Mouse (Mus musculus): ENCODE measurements around the gene Vsig10. TPM values are rescaled to one million over a fixed set of nuclear protein-coding genes. Genes with fewer than 3 reads are reported as not detected.

The Vsig10 gene
- polyA plus RNA-seq, 1 experiment from 2014 or later: 2.0 TPM

- 93% methylated on average over 8 of the region's 8 CpGs for WGBS
- H3K4me1 ChIP-seq (replicated peaks; ENCODE audit: control insufficient read depth, insufficient read depth, low read length): peaks cover 5% of the 10 kb centered on the region; the same call in 1 of the 2 replicates
- no peak overlapping the region for H3K4me2 ChIP-seq (replicated peaks; ENCODE audit: low read depth, low read length)
- H3K27me3 ChIP-seq (ENCODE audit: control insufficient read depth, insufficient read depth, low read length): no peaks in the 10 kb centered on the region
- H3K4me3 ChIP-seq (ENCODE audit: low read depth, low read length): no peak overlapping the region
- ATAC-seq (ENCODE audit: low FRiP score) (no peak), DNase-seq (ENCODE audit: low spot score) (no peak)
- no peaks in the 10 kb centered on the region for H3K9me3 ChIP-seq (ENCODE audit: control insufficient read depth, low read length)
- no peak overlapping the region for H3K27ac ChIP-seq (ENCODE audit: low read depth, low read length)
- no peak overlapping the region for H3K9ac ChIP-seq (ENCODE audit: low read depth, low read length)
- H3K36me3 ChIP-seq (ENCODE audit: control insufficient read depth, insufficient read depth, low read length): peaks cover 16% of the 10 kb centered on the region
Measured at GRCm38 (mm10) chr5:117282360-117282759, 36.5 kb upstream of the Vsig10 start.

DNA sequence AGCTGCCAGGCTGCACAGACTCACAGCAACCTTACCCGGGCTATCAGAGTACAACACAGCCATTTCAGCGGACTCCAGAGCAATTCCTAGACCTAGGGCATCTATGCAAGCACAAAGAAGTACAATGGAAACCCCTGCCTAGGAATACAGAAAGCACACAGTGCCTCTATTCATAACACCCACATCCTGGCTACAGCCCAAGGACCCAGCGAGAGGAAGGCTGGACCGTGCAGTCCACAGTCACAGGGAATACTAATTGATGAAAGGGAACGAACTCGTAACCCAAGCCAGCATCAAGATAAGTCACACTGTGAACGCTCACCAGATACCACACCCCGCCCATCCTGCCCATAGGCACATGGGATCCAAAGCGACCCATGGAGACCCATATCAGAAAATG is 34.9 kb upstream of the Vsig10 start:
- Histone ChIP-seq H3K9ac (ENCODE audit: low read depth, low read length) (no peak overlapping the region), H3K4me2 (replicated peaks; ENCODE audit: low read depth, low read length) (no peak overlapping the region), H3K27ac (ENCODE audit: low read depth, low read length) (no peak overlapping the region), H3K4me1 (replicated peaks; ENCODE audit: control insufficient read depth, insufficient read depth, low read length) (peaks cover 5% of the 10 kb centered on the region; the same call in 1 of the 2 replicates), H3K4me3 (ENCODE audit: low read depth, low read length) (no peak overlapping the region), H3K9me3 (ENCODE audit: control insufficient read depth, low read length) (no peaks in the 10 kb centered on the region), H3K27me3 (ENCODE audit: control insufficient read depth, insufficient read depth, low read length) (no peaks in the 10 kb centered on the region), H3K36me3 (ENCODE audit: control insufficient read depth, insufficient read depth, low read length) (peaks cover 16% of the 10 kb centered on the region)
- no peak for DNase-seq (ENCODE audit: low spot score)
- WGBS: 82% methylated on average over 9 of the region's 9 CpGs
- ATAC-seq (ENCODE audit: low FRiP score): no peak

- H3K27me3 ChIP-seq (ENCODE audit: control insufficient read depth, insufficient read depth, low read length): no peaks in the 10 kb centered on the region
- peaks cover 16% of the 10 kb centered on the region for H3K36me3 ChIP-seq (ENCODE audit: control insufficient read depth, insufficient read depth, low read length)
- no peak overlapping the region for H3K9ac ChIP-seq (ENCODE audit: low read depth, low read length)
- no peaks in the 10 kb centered on the region for H3K9me3 ChIP-seq (ENCODE audit: control insufficient read depth, low read length)
- H3K4me3 ChIP-seq (ENCODE audit: low read depth, low read length): no peak overlapping the region
- DNase-seq (ENCODE audit: low spot score) (no peak), ATAC-seq (ENCODE audit: low FRiP score) (no peak)
- H3K4me2 ChIP-seq (replicated peaks; ENCODE audit: low read depth, low read length): no peak overlapping the region
- H3K4me1 ChIP-seq (replicated peaks; ENCODE audit: control insufficient read depth, insufficient read depth, low read length): peaks cover 5% of the 10 kb centered on the region; the same call in 1 of the 2 replicates
- 87% methylated on average over 7 of the region's 7 CpGs for WGBS
- H3K27ac ChIP-seq (ENCODE audit: low read depth, low read length): no peak overlapping the region
Measured at GRCm38 (mm10) chr5:117284682-117285081, 34.2 kb upstream of the Vsig10 start.

- Histone ChIP-seq H3K36me3 (ENCODE audit: control insufficient read depth, insufficient read depth, low read length) (peaks cover 16% of the 10 kb centered on the region), H3K4me2 (replicated peaks; ENCODE audit: low read depth, low read length) (no peak overlapping the region), H3K9me3 (ENCODE audit: control insufficient read depth, low read length) (no peaks in the 10 kb centered on the region), H3K4me1 (replicated peaks; ENCODE audit: control insufficient read depth, insufficient read depth, low read length) (peaks cover 5% of the 10 kb centered on the region; the same call in 1 of the 2 replicates), H3K27me3 (ENCODE audit: control insufficient read depth, insufficient read depth, low read length) (no peaks in the 10 kb centered on the region), H3K4me3 (ENCODE audit: low read depth, low read length) (no peak overlapping the region), H3K27ac (ENCODE audit: low read depth, low read length) (no peak overlapping the region), H3K9ac (ENCODE audit: low read depth, low read length) (no peak overlapping the region)
- 77% methylated on average over 3 of the region's 4 CpGs for WGBS
- ATAC-seq (ENCODE audit: low FRiP score): no peak
- DNase-seq (ENCODE audit: low spot score): no peak
Measured at GRCm38 (mm10) chr5:117285266-117285665, 33.6 kb upstream of the Vsig10 start.

DNA sequence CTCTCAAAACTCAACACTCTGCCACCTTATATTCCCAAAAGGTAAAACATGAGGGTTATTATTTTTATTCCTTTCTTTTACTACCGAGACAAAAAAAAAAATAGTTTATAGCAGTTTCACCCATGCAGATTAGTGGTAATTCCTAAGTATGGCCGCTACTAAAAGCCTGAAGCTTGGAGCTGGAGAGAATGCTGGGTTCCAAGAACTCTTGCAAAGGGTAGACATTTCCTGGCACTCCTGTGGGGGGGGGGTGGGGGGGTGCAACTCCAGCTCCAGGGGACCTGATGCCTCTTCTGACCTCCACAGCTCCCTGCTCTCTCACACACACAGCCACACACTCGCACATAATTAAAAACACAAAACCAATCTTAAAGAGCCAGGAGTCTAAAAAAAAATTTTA is 32.6 kb upstream of the Vsig10 start:
- Histone ChIP-seq H3K4me3 (ENCODE audit: low read depth, low read length) (peak overlapping the region; percentile 77), H3K4me2 (replicated peaks; ENCODE audit: low read depth, low read length) (peak overlapping the region; percentile 63), H3K27me3 (ENCODE audit: control insufficient read depth, insufficient read depth, low read length) (no peaks in the 10 kb centered on the region), H3K9me3 (ENCODE audit: control insufficient read depth, low read length) (no peaks in the 10 kb centered on the region), H3K36me3 (ENCODE audit: control insufficient read depth, insufficient read depth, low read length) (peaks cover 14% of the 10 kb centered on the region), H3K4me1 (replicated peaks; ENCODE audit: control insufficient read depth, insufficient read depth, low read length) (peaks cover 5% of the 10 kb centered on the region; the same call in 1 of the 2 replicates), H3K27ac (ENCODE audit: low read depth, low read length) (no peak overlapping the region), H3K9ac (ENCODE audit: low read depth, low read length) (peak overlapping the region; percentile 81)
- no peak for ATAC-seq (ENCODE audit: low FRiP score)
- no peak for DNase-seq (ENCODE audit: low spot score)
- WGBS: 63% methylated on average over 3 of the region's 3 CpGs

- Histone ChIP-seq H3K4me1 (replicated peaks; ENCODE audit: control insufficient read depth, insufficient read depth, low read length) (peaks cover 5% of the 10 kb centered on the region; the same call in 1 of the 2 replicates), H3K27ac (ENCODE audit: low read depth, low read length) (0 out of 2 replicates have a peak within 1 kb of the TSS, but pooled peaks have one; percentile 7), H3K27me3 (ENCODE audit: control insufficient read depth, insufficient read depth, low read length) (no peaks in the 10 kb centered on the region), H3K36me3 (ENCODE audit: control insufficient read depth, insufficient read depth, low read length) (0 out of 2 replicates have a peak, but pooled peaks cover 11% of the 10 kb centered on the region), H3K9me3 (ENCODE audit: control insufficient read depth, low read length) (no peaks in the 10 kb centered on the region), H3K9ac (ENCODE audit: low read depth, low read length) (peak within 1 kb of the TSS; percentile 81), H3K4me3 (ENCODE audit: low read depth, low read length) (peak within 1 kb of the TSS; percentile 77), H3K4me2 (replicated peaks; ENCODE audit: low read depth, low read length) (peak within 1 kb of the TSS; percentile 63)
- DNase-seq (ENCODE audit: low spot score) (peak; percentile 95), ATAC-seq (ENCODE audit: low FRiP score) (peak; percentile 96)
- 1% methylated on average over 65 of the region's 77 CpGs for WGBS
Measured at GRCm38 (mm10) chr5:117286831-117287822, 31.8 kb upstream of the Vsig10 start, which contains the start of gene Pebp1. TSS of gene Pebp1 (minus strand) at chr5:117287625.

DNA sequence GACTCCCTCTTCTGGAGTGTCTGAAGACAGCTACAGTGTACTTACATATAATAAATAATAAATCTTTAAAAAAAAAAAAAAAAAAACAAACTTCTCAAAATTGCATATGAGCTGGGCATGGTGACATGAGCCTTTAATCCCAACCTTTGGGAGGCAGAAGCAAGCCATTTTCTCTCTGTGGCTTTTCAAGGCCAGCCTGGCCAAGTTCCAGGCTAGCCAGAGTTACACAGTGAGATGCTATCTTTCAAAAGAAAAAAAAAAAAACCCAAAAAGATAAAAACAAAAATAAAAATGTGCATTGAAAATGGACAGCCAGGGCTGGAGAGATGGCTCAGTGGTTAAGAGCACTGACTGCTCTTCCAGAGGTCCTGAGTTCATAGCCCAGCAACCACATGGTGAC is 29.2 kb upstream of the Vsig10 start:
- no peaks in the 10 kb centered on the region for H3K9me3 ChIP-seq (ENCODE audit: control insufficient read depth, low read length)
- no peaks in the 10 kb centered on the region for H3K27me3 ChIP-seq (ENCODE audit: control insufficient read depth, insufficient read depth, low read length)
- H3K4me2 ChIP-seq (replicated peaks; ENCODE audit: low read depth, low read length): no peak overlapping the region
- no peak overlapping the region for H3K27ac ChIP-seq (ENCODE audit: low read depth, low read length)
- peaks cover 5% of the 10 kb centered on the region; the same call in 1 of the 2 replicates for H3K4me1 ChIP-seq (replicated peaks; ENCODE audit: control insufficient read depth, insufficient read depth, low read length)
- H3K36me3 ChIP-seq (ENCODE audit: control insufficient read depth, insufficient read depth, low read length): 0 out of 2 replicates have a peak, but pooled peaks cover 1% of the 10 kb centered on the region
- DNase-seq (ENCODE audit: low spot score): no peak
- no peak overlapping the region for H3K9ac ChIP-seq (ENCODE audit: low read depth, low read length)
- no peak overlapping the region for H3K4me3 ChIP-seq (ENCODE audit: low read depth, low read length)
- ATAC-seq (ENCODE audit: low FRiP score): no peak

DNA sequence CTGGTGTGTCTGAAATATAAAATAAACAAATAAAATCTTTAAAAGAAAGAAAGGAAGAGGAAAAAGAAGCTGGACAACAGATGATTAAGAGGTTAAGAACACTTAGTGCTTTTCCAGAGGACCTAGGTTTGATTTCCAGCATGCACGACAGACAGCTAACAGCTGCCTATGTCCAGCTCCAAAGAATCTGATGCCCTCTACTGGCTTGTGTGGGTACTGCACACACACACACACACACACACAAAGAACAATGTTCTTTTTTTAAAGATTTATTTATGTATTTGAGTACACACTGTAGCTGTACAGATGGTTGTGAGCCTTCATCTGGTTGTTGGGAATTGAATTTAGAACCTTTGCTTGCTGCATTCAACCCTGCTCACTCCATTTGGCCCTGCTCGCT is 28.8 kb upstream of the Vsig10 start:
- Histone ChIP-seq H3K9me3 (ENCODE audit: control insufficient read depth, low read length) (no peaks in the 10 kb centered on the region), H3K4me2 (replicated peaks; ENCODE audit: low read depth, low read length) (no peak overlapping the region), H3K27ac (ENCODE audit: low read depth, low read length) (no peak overlapping the region), H3K27me3 (ENCODE audit: control insufficient read depth, insufficient read depth, low read length) (no peaks in the 10 kb centered on the region), H3K4me3 (ENCODE audit: low read depth, low read length) (no peak overlapping the region), H3K4me1 (replicated peaks; ENCODE audit: control insufficient read depth, insufficient read depth, low read length) (peaks cover 5% of the 10 kb centered on the region; the same call in 1 of the 2 replicates), H3K9ac (ENCODE audit: low read depth, low read length) (no peak overlapping the region), H3K36me3 (ENCODE audit: control insufficient read depth, insufficient read depth, low read length) (no peaks in the 10 kb centered on the region)
- DNase-seq (ENCODE audit: low spot score): no peak
- no peak for ATAC-seq (ENCODE audit: low FRiP score)
- 96% methylated on average over 2 of the region's 2 CpGs for WGBS
